Mouse (Mus musculus) adrenal gland, postnatal 25 days (tissue): ENCODE measurements at regions not wholly inside any gene's neighbourhood (a gene's known extent, or its start where the extent isn't known, plus 50 kb on each side); places are given as distances from the start of the nearest gene placed in this dataset.
"Not testable (repeated sequence)": the region's sequence is repeated elsewhere in the genome, so short reads cannot be mapped to it uniquely, and the experiment has no call there.

ENCODE experiments used
- DNase-seq: peaks from one replicate; pipeline ENCODE4 v3.0.0; 2021; ENCODE audit warnings: mixed read lengths

- no peak for DNase-seq
Observed at GRCm38 (mm10) chr16:55758707-55759067, 80.0 kb downstream of the Nfkbiz start.

GRCm38 (mm10) chr16:55757952-55758706 is 80.6 kb downstream of the Nfkbiz start:
- no peak for DNase-seq

GRCm38 (mm10) chr16:55757422-55757815 is 81.3 kb downstream of the Nfkbiz start:
- DNase-seq, result not testable (repeated sequence)

GRCm38 (mm10) chr16:55756764-55757421 is 81.8 kb downstream of the Nfkbiz start:
- no peak for DNase-seq

GRCm38 (mm10) chr16:55755309-55755832 is 83.3 kb downstream of the Nfkbiz start:
- DNase-seq, result no peak

- DNase-seq, result no peak
Observed at GRCm38 (mm10) chr16:55754092-55754763, 84.5 kb downstream of the Nfkbiz start.

- no peak for DNase-seq
Observed at GRCm38 (mm10) chr16:55753380-55753779, 85.3 kb downstream of the Nfkbiz start.

- no peak for DNase-seq
Observed at GRCm38 (mm10) chr16:55747250-55747649, 91.4 kb downstream of the Nfkbiz start.

GRCm38 (mm10) chr16:55746159-55746558 is 92.5 kb downstream of the Nfkbiz start:
- DNase-seq, result no peak

- no peak for DNase-seq
Observed at GRCm38 (mm10) chr16:55745094-55745493, 93.6 kb downstream of the Nfkbiz start.

- DNase-seq, result no peak
Observed at GRCm38 (mm10) chr16:55741099-55741863, 97.4 kb downstream of the Nfkbiz start.

GRCm38 (mm10) chr16:55738741-55739140 is 100.0 kb downstream of the Nfkbiz start:
- DNase-seq, result no peak

- DNase-seq, result no peak
Observed at GRCm38 (mm10) chr16:55735476-55735968, 103.2 kb downstream of the Nfkbiz start.

GRCm38 (mm10) chr16:55734301-55734700 is 104.4 kb downstream of the Nfkbiz start:
- no peak for DNase-seq

- no peak for DNase-seq
Observed at GRCm38 (mm10) chr16:55733751-55734150, 104.9 kb downstream of the Nfkbiz start.

GRCm38 (mm10) chr16:55731003-55731402 is 107.7 kb downstream of the Nfkbiz start:
- DNase-seq, result no peak

GRCm38 (mm10) chr16:55726538-55726937 is 112.2 kb downstream of the Nfkbiz start:
- no peak for DNase-seq

GRCm38 (mm10) chr16:55720430-55720829 is 118.3 kb downstream of the Nfkbiz start:
- DNase-seq, result no peak

GRCm38 (mm10) chr16:55710017-55710416 is 128.7 kb downstream of the Nfkbiz start:
- no peak for DNase-seq

GRCm38 (mm10) chr16:55706502-55706901 is 132.2 kb downstream of the Nfkbiz start:
- DNase-seq, result no peak

GRCm38 (mm10) chr16:55698489-55698892 is 140.2 kb downstream of the Nfkbiz start:
- DNase-seq, result no peak

GRCm38 (mm10) chr16:55691069-55691468 is 147.6 kb downstream of the Nfkbiz start:
- no peak for DNase-seq
